Mouse (Mus musculus): ENCODE measurements at regions not wholly inside any gene's neighbourhood (a gene's known extent, or its start where the extent isn't known, plus 50 kb on each side); places are given as distances from the start of the nearest gene placed in this dataset.

- TF ChIP-seq POLR2A (IDR thresholded peaks at IDR 0.05; ENCODE audit: extremely low read depth, insufficient read depth, low read length), result no peak
- no peak for TF ChIP-seq CTCF (IDR thresholded peaks at IDR 0.05; ENCODE audit: extremely low read depth, insufficient read depth, low read length)
Measured at GRCm38 (mm10) chr10:55962627-55963203, 144.0 kb upstream of the Msl3l2 start.

All from cortical plate, adult 2 months (tissue).